Mouse (Mus musculus) midbrain, embryonic 11.5 days (tissue): Measurements from ENCODE around the gene Srrm1. TPM values are rescaled to one million over a fixed set of nuclear protein-coding genes. Genes with fewer than 3 reads are reported as not detected.
A peak's percentile ranks its signal among the peaks of the same experiment; 100 is the strongest.

ENCODE experiments used
- ATAC-seq: fragments of 200-750 bp; cut with Nextera tagmentation; 2 replicates; pipeline ENCODE4 v1.8.0; 2017; ENCODE audit warnings: moderate TSS enrichment, moderate library complexity; ENCODE audit not compliant: low FRiP score
- DNase-seq: peaks from one replicate; pipeline ENCODE4 v3.0.0; 2015; ENCODE audit warnings: low spot score; ENCODE audit errors: missing footprints
- H3K27ac ChIP-seq: fragments of 300-500 bp; sonication (generic); 2 replicates; pipeline ENCODE4 v1.5.1; 2014; ENCODE audit warnings: low read depth, low read length
- H3K27me3 ChIP-seq: fragments of 300-500 bp; sonication (generic); 2 replicates; pipeline ENCODE4 v1.6.1; 2014; ENCODE audit warnings: mild to moderate bottlenecking, low read length, moderate library complexity, mixed read lengths; ENCODE audit not compliant: control insufficient read depth, insufficient read depth
- H3K36me3 ChIP-seq: fragments of 300-500 bp; sonication (generic); 2 replicates; pipeline ENCODE4 v1.6.1; 2014; ENCODE audit warnings: mild to moderate bottlenecking, low read length, moderate library complexity, mixed read lengths; ENCODE audit not compliant: control insufficient read depth, insufficient read depth
- H3K4me1 ChIP-seq: fragments of 300-500 bp; sonication (generic); 2 replicates; pipeline ENCODE4 v1.6.1; 2014; ENCODE audit warnings: low read length; ENCODE audit not compliant: control insufficient read depth, insufficient read depth
- H3K4me2 ChIP-seq: fragments of 300-500 bp; sonication (generic); 2 replicates; pipeline ENCODE4 v1.6.1; 2014; ENCODE audit warnings: mild to moderate bottlenecking, moderate library complexity
- H3K4me3 ChIP-seq: fragments of 300-500 bp; sonication (generic); 2 replicates; pipeline ENCODE4 v1.5.1; 2014; ENCODE audit warnings: low read depth, low read length
- H3K9ac ChIP-seq: fragments of 300-500 bp; sonication (generic); 2 replicates; pipeline ENCODE4 v1.6.1; 2014; ENCODE audit warnings: low read length
- H3K9me3 ChIP-seq: fragments of 300-500 bp; sonication (generic); 2 replicates; pipeline ENCODE4 v1.6.1; 2016; ENCODE audit warnings: low read length; ENCODE audit not compliant: control insufficient read depth
- WGBS: fragments of 180-500 bp; shearing (Covaris S2); extraction: QIAGEN DNeasy Blood & Tissue Kit; methylation state at CpG from one replicate; pipeline ENCODE4 v1.1.7; 2014; 5-methylcytosine and 5-hydroxymethylcytosine counted together
- polyA plus RNA-seq: library from polyadenylated mRNA; unstranded; fragments of >200 nt; fragmentation: Nextera tagmentation; extraction: Ambion mirVana; gene quantifications from 2 replicates; pipeline ENCODE4 v1.2.1, GENCODE M21; 2014

Gene Srrm1
- polyA plus RNA-seq, 1 experiment from 2014 or later: 225 TPM

GRCm38 (mm10) chr4:135300248-135301041 is 52.7 kb downstream of the Srrm1 start:
- H3K9ac ChIP-seq: no peak overlapping the region
- H3K27ac ChIP-seq: no peak overlapping the region
- WGBS: 92% methylated on average over 26 of the region's 26 CpGs

GRCm38 (mm10) chr4:135298680-135299079 is 54.4 kb downstream of the Srrm1 start:
- WGBS: 85% methylated on average over 10 of the region's 10 CpGs
- H3K4me3 ChIP-seq: no peak overlapping the region
- H3K27ac ChIP-seq: no peak overlapping the region
- ATAC-seq: no peak
- H3K9me3 ChIP-seq: no peaks in the 10 kb centered on the region
- no peaks in the 10 kb centered on the region for H3K36me3 ChIP-seq
- no peaks in the 10 kb centered on the region for H3K27me3 ChIP-seq
- no peak overlapping the region for H3K9ac ChIP-seq
- H3K4me1 ChIP-seq: no peaks in the 10 kb centered on the region
- DNase-seq: no peak
- H3K4me2 ChIP-seq: no peak overlapping the region

More at GRCm38 (mm10) chr4:135300248-135301041, 52.7 kb downstream of the Srrm1 start:
- DNase-seq (no peak), ATAC-seq (no peak)
- Histone ChIP-seq H3K4me3 (no peak overlapping the region), H3K9me3 (no peaks in the 10 kb centered on the region), H3K36me3 (no peaks in the 10 kb centered on the region), H3K4me2 (no peak overlapping the region), H3K4me1 (no peaks in the 10 kb centered on the region), H3K27me3 (no peaks in the 10 kb centered on the region)

DNA sequence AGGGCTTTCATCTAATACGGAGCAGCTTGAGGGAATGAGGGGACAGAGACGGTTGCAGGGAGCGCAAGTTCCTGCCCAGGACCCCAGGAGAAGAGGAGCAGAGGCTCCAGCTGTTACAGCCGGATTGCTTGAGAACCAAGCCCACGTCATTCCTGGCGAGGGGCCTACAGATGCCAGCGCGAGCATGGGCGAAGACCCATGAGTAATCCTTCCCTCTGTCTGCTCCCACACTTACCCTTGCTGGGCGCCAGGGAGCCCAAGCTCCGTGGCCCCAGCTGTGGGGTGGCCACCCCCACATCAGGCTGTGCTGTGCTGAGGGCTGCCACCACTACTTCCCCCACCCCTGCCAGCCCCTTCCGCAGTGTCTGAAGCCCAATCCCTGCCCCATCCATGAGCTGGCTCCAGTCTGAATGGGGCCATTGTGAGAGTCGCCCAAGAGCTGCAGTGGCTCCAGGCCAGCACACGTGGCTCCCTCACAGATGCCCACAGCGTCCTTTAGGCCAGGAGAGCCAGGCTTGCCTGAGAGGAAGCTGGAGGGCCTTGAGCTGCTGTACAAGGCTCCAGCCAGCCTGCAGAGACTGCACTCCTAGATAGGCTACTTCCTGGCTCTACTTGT is 55.1 kb downstream of the Srrm1 start:
- no peak overlapping the region for H3K4me2 ChIP-seq
- no peaks in the 10 kb centered on the region for H3K9me3 ChIP-seq
- no peaks in the 10 kb centered on the region for H3K27me3 ChIP-seq
- H3K4me3 ChIP-seq: no peak overlapping the region
- WGBS: 78% methylated on average over 15 of the region's 15 CpGs
- H3K9ac ChIP-seq: no peak overlapping the region
- no peaks in the 10 kb centered on the region for H3K4me1 ChIP-seq
- H3K36me3 ChIP-seq: no peaks in the 10 kb centered on the region
- DNase-seq (no peak), ATAC-seq (no peak)
- no peak overlapping the region for H3K27ac ChIP-seq

DNA sequence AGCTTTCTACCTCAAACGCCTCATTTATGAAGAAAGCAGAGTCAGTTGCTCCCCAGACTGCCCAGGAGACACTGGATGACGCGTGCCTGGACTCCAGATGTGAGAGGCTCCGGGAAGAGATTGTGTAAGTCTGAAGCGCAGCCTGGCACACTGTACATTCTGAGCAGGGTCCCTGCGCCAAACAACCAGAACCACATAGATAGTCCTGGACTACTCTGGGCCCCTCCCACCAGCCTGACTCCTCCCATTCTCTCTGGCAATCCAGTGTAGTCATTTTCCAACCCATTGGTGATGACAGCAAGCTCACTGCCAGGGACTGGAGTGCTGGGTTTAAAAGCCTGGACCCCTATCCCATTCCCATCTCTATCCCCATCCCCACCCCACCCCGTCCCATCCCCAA is 56.0 kb downstream of the Srrm1 start:
- H3K4me1 ChIP-seq: 0 out of 2 replicates have a peak, but pooled peaks cover 3% of the 10 kb centered on the region
- H3K9me3 ChIP-seq: no peaks in the 10 kb centered on the region
- H3K9ac ChIP-seq: no peak overlapping the region
- ATAC-seq: no peak
- no peak overlapping the region for H3K4me2 ChIP-seq
- H3K27me3 ChIP-seq: no peaks in the 10 kb centered on the region
- DNase-seq: no peak
- H3K4me3 ChIP-seq: no peak overlapping the region
- no peaks in the 10 kb centered on the region for H3K36me3 ChIP-seq
- WGBS: 85% methylated on average over 7 of the region's 7 CpGs
- no peak overlapping the region for H3K27ac ChIP-seq

GRCm38 (mm10) chr4:135296565-135296964 is 56.6 kb downstream of the Srrm1 start:
- ATAC-seq: no peak
- Histone ChIP-seq H3K27me3 (no peaks in the 10 kb centered on the region), H3K36me3 (no peaks in the 10 kb centered on the region), H3K9me3 (no peaks in the 10 kb centered on the region), H3K4me1 (0 out of 2 replicates have a peak, but pooled peaks cover 3% of the 10 kb centered on the region), H3K4me3 (no peak overlapping the region), H3K9ac (no peak overlapping the region), H3K4me2 (no peak overlapping the region), H3K27ac (no peak overlapping the region)
- no peak for DNase-seq

- DNase-seq: no peak
- H3K27me3 ChIP-seq: no peaks in the 10 kb centered on the region
- no peak overlapping the region for H3K27ac ChIP-seq
- H3K36me3 ChIP-seq: no peaks in the 10 kb centered on the region
- WGBS: 87% methylated on average over 3 of the region's 3 CpGs
- H3K9me3 ChIP-seq: no peaks in the 10 kb centered on the region
- no peak overlapping the region for H3K4me2 ChIP-seq
- H3K4me1 ChIP-seq: 0 out of 2 replicates have a peak, but pooled peaks cover 3% of the 10 kb centered on the region
- H3K4me3 ChIP-seq: no peak overlapping the region
- ATAC-seq: no peak
- H3K9ac ChIP-seq: no peak overlapping the region
These were observed 59.3 kb downstream of the Srrm1 start for GRCm38 (mm10) chr4:135293813-135294212.

DNA sequence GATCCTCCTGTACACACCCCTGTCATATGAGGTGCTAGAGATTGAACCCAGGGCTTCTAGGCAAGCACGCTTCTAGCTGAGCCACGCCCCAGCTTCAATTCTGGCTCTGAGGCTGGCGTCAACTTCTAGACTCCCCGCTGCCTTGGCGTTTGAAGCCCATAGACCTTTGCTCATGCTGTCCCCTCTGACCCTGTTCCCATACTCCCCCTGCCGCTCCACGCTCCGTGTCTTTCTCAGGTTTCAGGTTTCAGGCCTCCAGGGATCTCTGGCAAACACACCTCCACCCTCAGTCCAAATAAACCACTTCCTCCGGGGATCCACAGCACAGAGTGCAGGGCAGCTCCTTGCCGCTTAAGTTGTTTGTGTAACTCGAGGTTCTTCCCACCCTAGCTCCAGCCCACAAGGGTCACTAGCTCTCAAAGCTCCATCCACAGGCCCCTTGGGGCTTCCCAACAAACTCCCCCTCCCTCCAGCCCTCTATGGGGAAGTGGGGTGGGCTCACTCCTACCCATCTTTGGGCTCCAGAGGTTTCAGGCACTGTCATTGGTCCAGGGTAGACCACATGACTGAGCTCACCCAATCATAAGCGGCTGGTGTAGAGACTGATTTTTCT is 60.5 kb downstream of the Srrm1 start:
- ATAC-seq (no peak), DNase-seq (peak; percentile 92)
- H3K9me3 ChIP-seq: no peaks in the 10 kb centered on the region
- no peaks in the 10 kb centered on the region for H3K36me3 ChIP-seq
- H3K4me1 ChIP-seq: 0 out of 2 replicates have a peak, but pooled peaks cover 3% of the 10 kb centered on the region
- H3K9ac ChIP-seq: no peak overlapping the region
- H3K27ac ChIP-seq: no peak overlapping the region
- no peak overlapping the region for H3K4me3 ChIP-seq
- 15% methylated on average over 12 of the region's 12 CpGs for WGBS
- H3K4me2 ChIP-seq: 0 out of 2 replicates have a peak overlapping the region, but pooled peaks have one; percentile 6
- H3K27me3 ChIP-seq: no peaks in the 10 kb centered on the region

DNA sequence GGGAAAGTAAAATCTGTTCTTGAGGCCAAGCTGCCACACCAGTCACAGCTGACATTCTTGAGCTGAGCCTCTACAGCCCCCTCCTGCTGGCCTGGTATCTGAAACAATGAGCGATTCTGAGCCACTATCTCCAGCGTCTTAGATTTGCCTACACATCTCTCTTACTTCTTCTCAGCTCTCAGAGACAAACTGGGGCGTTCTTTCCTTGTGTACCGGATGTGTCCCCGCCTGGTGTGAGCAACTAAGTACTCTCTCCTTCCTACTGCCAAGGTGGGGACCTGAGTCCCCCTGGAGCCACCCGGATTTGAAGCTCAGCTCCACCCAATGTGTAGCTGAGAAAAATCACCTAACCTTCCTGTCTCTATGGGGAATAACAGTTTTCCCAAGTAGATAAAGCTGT is 61.3 kb downstream of the Srrm1 start:
- WGBS: 57% methylated on average over 6 of the region's 6 CpGs
- no peak overlapping the region for H3K9ac ChIP-seq
- H3K27me3 ChIP-seq: no peaks in the 10 kb centered on the region
- no peaks in the 10 kb centered on the region for H3K9me3 ChIP-seq
- ATAC-seq: no peak
- no peak for DNase-seq
- H3K36me3 ChIP-seq: no peaks in the 10 kb centered on the region
- H3K4me3 ChIP-seq: no peak overlapping the region
- 0 out of 2 replicates have a peak, but pooled peaks cover 3% of the 10 kb centered on the region for H3K4me1 ChIP-seq
- H3K4me2 ChIP-seq: no peak overlapping the region
- H3K27ac ChIP-seq: no peak overlapping the region

GRCm38 (mm10) chr4:135291199-135291598 is 61.9 kb downstream of the Srrm1 start:
- 87% methylated on average over 8 of the region's 8 CpGs for WGBS
- Histone ChIP-seq H3K27ac (no peak overlapping the region), H3K9me3 (no peaks in the 10 kb centered on the region), H3K4me2 (no peak overlapping the region), H3K27me3 (no peaks in the 10 kb centered on the region), H3K4me3 (no peak overlapping the region), H3K9ac (no peak overlapping the region), H3K36me3 (no peaks in the 10 kb centered on the region), H3K4me1 (0 out of 2 replicates have a peak, but pooled peaks cover 3% of the 10 kb centered on the region)
- ATAC-seq (no peak), DNase-seq (no peak)
